Mouse (Mus musculus): Measurements from ENCODE around the gene Gm21976. TPM values are rescaled to one million over a fixed set of nuclear protein-coding genes. Genes with fewer than 3 reads are reported as not detected.

The Gm21976 gene
- polyA plus RNA-seq, 1 experiment from 2014 or later, result not detected

- H3K9ac ChIP-seq, result no peak overlapping the region
- no peak overlapping the region for H3K4me3 ChIP-seq
- no peaks in the 10 kb centered on the region for H3K36me3 ChIP-seq
- H3K4me1 ChIP-seq, result no peaks in the 10 kb centered on the region
- H3K9me3 ChIP-seq, result no peaks in the 10 kb centered on the region
- no peak overlapping the region for H3K4me2 ChIP-seq
- 48% methylated on average over 2 of the region's 2 CpGs for WGBS
- no peak for ATAC-seq (ENCODE audit: borderline replicate concordance, extremely low read depth, low FRiP score, low TSS enrichment)
- H3K27me3 ChIP-seq, result no peaks in the 10 kb centered on the region
- H3K27ac ChIP-seq, result no peak overlapping the region
These were observed 52.4 kb downstream of the Gm21976 start for GRCm38 (mm10) chr13:98332106-98332505.

GRCm38 (mm10) chr13:98336205-98336604, 56.5 kb downstream of the Gm21976 start:
- Histone ChIP-seq H3K4me1 (no peaks in the 10 kb centered on the region), H3K4me3 (no peak overlapping the region), H3K4me2 (no peak overlapping the region), H3K27ac (no peak overlapping the region), H3K36me3 (no peaks in the 10 kb centered on the region), H3K9ac (no peak overlapping the region), H3K27me3 (no peaks in the 10 kb centered on the region), H3K9me3 (no peaks in the 10 kb centered on the region)
- no peak for ATAC-seq (ENCODE audit: borderline replicate concordance, extremely low read depth, low FRiP score, low TSS enrichment)
- WGBS, result 89% methylated on average over 1 of the region's 1 CpGs

GRCm38 (mm10) chr13:98340506-98340905, 60.8 kb downstream of the Gm21976 start:
- Histone ChIP-seq H3K9ac (no peak overlapping the region), H3K27me3 (no peaks in the 10 kb centered on the region), H3K36me3 (no peaks in the 10 kb centered on the region), H3K4me1 (no peaks in the 10 kb centered on the region), H3K4me2 (no peak overlapping the region), H3K27ac (no peak overlapping the region), H3K4me3 (no peak overlapping the region), H3K9me3 (no peaks in the 10 kb centered on the region)
- 63% methylated on average over 5 of the region's 5 CpGs for WGBS
- no peak for ATAC-seq (ENCODE audit: borderline replicate concordance, extremely low read depth, low FRiP score, low TSS enrichment)

DNA sequence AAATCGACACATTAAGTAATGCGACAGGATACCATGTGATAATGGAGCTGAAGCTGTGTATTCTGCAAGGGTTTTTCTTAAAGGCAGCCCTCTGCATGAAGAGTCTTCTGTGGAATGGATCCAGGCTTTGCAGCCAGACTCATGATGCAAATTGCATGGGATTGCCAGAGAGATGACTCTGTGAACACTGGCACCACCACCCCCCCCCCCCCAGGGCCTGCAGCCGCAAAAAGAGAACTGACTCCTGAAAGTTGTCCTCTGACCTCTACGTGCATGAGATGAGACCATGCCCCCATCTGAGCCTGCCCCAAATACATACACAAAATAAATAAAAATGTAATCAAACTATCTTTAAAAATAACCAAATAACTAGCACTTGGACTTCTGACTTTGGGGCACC, 69.8 kb downstream of the Gm21976 start:
- Histone ChIP-seq H3K9me3 (no peaks in the 10 kb centered on the region), H3K4me2 (no peak overlapping the region), H3K36me3 (no peaks in the 10 kb centered on the region), H3K4me1 (peaks cover 8% of the 10 kb centered on the region), H3K27me3 (peaks cover 62% of the 10 kb centered on the region), H3K9ac (no peak overlapping the region), H3K4me3 (no peak overlapping the region), H3K27ac (no peak overlapping the region)
- WGBS, result 66% methylated on average over 4 of the region's 4 CpGs
- no peak for ATAC-seq (ENCODE audit: borderline replicate concordance, extremely low read depth, low FRiP score, low TSS enrichment)

GRCm38 (mm10) chr13:98351527-98351926, 71.8 kb downstream of the Gm21976 start:
- Histone ChIP-seq H3K27me3 (peaks cover 79% of the 10 kb centered on the region), H3K4me1 (peaks cover 23% of the 10 kb centered on the region), H3K27ac (no peak overlapping the region), H3K9ac (no peak overlapping the region), H3K4me2 (no peak overlapping the region), H3K36me3 (no peaks in the 10 kb centered on the region), H3K9me3 (no peaks in the 10 kb centered on the region), H3K4me3 (no peak overlapping the region)
- WGBS, result 14% methylated on average over 8 of the region's 8 CpGs
- ATAC-seq (ENCODE audit: borderline replicate concordance, extremely low read depth, low FRiP score, low TSS enrichment), result no peak

DNA sequence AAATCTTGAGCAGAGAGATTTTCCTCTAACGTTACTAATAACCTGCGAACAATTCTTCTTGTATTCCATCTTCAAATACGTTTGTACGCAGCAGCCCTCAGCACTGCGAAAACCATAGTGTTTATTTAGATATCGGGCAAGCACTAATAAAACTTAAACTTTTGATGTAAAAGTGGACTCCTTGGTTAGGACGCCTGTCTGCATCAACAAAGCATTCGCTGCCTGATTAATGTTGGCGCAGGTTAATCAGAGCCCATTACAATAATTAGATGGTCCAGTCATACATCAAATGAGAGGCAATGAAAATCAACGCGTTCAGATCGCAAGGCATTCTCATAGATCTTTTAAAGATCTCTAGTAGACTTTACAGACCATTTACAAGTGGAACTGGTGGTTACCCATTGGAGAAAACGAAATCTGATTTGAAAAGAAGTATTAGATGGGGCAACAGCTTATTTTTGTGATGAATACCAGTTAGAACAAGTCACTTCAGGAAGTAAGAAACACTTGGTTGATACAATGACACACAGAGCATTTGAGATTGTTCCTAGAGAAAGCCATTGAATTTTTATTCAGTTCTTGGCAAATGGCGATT, 72.8 kb downstream of the Gm21976 start:
- H3K27me3 ChIP-seq, result peaks cover 88% of the 10 kb centered on the region
- H3K4me2 ChIP-seq, result no peak overlapping the region
- no peak overlapping the region for H3K9ac ChIP-seq
- no peaks in the 10 kb centered on the region for H3K9me3 ChIP-seq
- peaks cover 23% of the 10 kb centered on the region for H3K4me1 ChIP-seq
- no peak overlapping the region for H3K4me3 ChIP-seq
- 10% methylated on average over 14 of the region's 14 CpGs for WGBS
- no peaks in the 10 kb centered on the region for H3K36me3 ChIP-seq
- H3K27ac ChIP-seq, result no peak overlapping the region
- ATAC-seq (ENCODE audit: borderline replicate concordance, extremely low read depth, low FRiP score, low TSS enrichment), result no peak

DNA sequence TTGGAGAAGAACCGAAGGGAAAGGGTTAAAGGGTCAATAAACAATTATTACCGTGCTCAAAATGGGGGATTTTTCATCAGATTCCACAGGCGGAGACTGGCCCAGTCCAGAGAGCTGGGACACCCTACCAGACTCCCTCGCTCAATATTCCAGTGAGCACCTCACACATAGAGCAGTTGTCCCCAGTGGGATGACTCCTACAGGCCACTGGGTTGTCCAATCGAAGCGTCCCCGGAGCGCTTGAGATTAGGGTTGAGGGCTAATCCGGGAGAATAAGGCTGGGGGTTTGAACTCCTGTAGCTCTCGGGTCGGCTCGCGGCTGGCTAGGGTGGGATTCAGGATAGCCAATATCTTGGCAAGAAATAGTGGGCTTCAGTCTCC, 74.0 kb downstream of the Gm21976 start:
- H3K27ac ChIP-seq, result no peak overlapping the region
- peak overlapping the region; percentile 88 for H3K4me2 ChIP-seq
- WGBS, result under 1% methylated on average over 13 of the region's 13 CpGs
- peak overlapping the region; percentile 42 for H3K4me3 ChIP-seq
- no peaks in the 10 kb centered on the region for H3K9me3 ChIP-seq
- peaks cover 93% of the 10 kb centered on the region for H3K27me3 ChIP-seq
- peak; percentile 2; the same call in 1 of the 2 replicates for ATAC-seq (ENCODE audit: borderline replicate concordance, extremely low read depth, low FRiP score, low TSS enrichment)
- no peaks in the 10 kb centered on the region for H3K36me3 ChIP-seq
- peaks cover 23% of the 10 kb centered on the region for H3K4me1 ChIP-seq
- no peak overlapping the region for H3K9ac ChIP-seq

- ATAC-seq (ENCODE audit: borderline replicate concordance, extremely low read depth, low FRiP score, low TSS enrichment), result peak; percentile 90
- Histone ChIP-seq H3K4me2 (peak within 1 kb of the TSS; percentile 88), H3K9me3 (no peaks in the 10 kb centered on the region), H3K27ac (no peak within 1 kb of the TSS), H3K4me1 (peaks cover 23% of the 10 kb centered on the region), H3K27me3 (peaks cover 93% of the 10 kb centered on the region), H3K36me3 (no peaks in the 10 kb centered on the region), H3K9ac (0 out of 2 replicates have a peak within 1 kb of the TSS, but pooled peaks have one; percentile 10), H3K4me3 (peak within 1 kb of the TSS; percentile 42)
- 0% methylated on average over 72 of the region's 76 CpGs for WGBS
These were observed 74.6 kb downstream of the Gm21976 start, which contains the start of gene Foxd1 for GRCm38 (mm10) chr13:98354090-98354801. Gene Foxd1 (plus strand): TSS chr13:98354242.

DNA sequence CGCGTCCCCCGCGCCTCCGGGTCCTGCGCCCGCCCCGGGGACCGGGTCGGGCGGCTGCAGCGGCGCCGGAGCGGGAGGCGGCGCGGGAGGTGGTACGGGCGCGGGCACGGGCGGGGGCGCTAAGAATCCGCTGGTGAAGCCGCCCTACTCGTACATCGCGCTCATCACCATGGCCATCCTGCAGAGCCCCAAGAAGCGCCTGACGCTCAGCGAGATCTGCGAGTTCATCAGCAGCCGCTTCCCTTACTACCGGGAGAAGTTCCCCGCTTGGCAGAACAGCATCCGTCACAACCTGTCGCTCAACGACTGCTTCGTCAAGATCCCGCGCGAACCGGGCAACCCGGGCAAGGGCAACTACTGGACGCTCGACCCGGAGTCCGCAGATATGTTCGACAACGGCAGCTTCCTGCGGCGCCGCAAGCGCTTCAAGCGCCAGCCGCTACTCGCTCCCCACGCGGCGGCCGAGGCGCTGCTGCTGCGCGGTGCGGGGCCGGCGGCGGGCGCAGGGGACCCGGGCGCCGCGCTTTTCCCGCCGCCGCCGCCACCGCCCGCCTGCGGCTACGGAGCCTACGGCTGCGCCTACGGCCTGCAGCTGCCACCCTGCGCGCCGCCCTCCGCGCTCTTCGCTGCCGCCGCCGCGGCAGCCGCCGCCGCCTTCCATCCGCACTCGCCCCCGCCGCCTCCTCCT, 75.3 kb downstream of the Gm21976 start:
- Histone ChIP-seq H3K4me3 (peak overlapping the region; percentile 42), H3K27ac (no peak overlapping the region), H3K36me3 (no peaks in the 10 kb centered on the region), H3K27me3 (peaks cover 94% of the 10 kb centered on the region), H3K4me2 (peak overlapping the region; percentile 88), H3K4me1 (peaks cover 23% of the 10 kb centered on the region), H3K9ac (no peak overlapping the region), H3K9me3 (no peaks in the 10 kb centered on the region)
- ATAC-seq (ENCODE audit: borderline replicate concordance, extremely low read depth, low FRiP score, low TSS enrichment), result peak; percentile 53; the same call in 1 of the 2 replicates
- WGBS, result under 1% methylated on average over 82 of the region's 102 CpGs

- peak; percentile 32; the same call in 1 of the 2 replicates for ATAC-seq (ENCODE audit: borderline replicate concordance, extremely low read depth, low FRiP score, low TSS enrichment)
These were observed 75.9 kb downstream of the Gm21976 start for GRCm38 (mm10) chr13:98355559-98356111.

GRCm38 (mm10) chr13:98356176-98356972, 76.7 kb downstream of the Gm21976 start:
- Histone ChIP-seq H3K27me3 (peaks cover 94% of the 10 kb centered on the region), H3K9me3 (no peaks in the 10 kb centered on the region), H3K4me3 (no peak overlapping the region), H3K36me3 (no peaks in the 10 kb centered on the region), H3K4me1 (peaks cover 23% of the 10 kb centered on the region), H3K4me2 (no peak overlapping the region; the same call in 1 of the 2 replicates), H3K27ac (no peak overlapping the region), H3K9ac (no peak overlapping the region)
- WGBS, result 10% methylated on average over 9 of the region's 9 CpGs
- ATAC-seq (ENCODE audit: borderline replicate concordance, extremely low read depth, low FRiP score, low TSS enrichment), result no peak

More at GRCm38 (mm10) chr13:98355559-98356111, 75.9 kb downstream of the Gm21976 start:
- Histone ChIP-seq H3K9me3 (no peaks in the 10 kb centered on the region), H3K4me1 (peaks cover 23% of the 10 kb centered on the region), H3K9ac (no peak overlapping the region), H3K36me3 (no peaks in the 10 kb centered on the region), H3K4me2 (peak overlapping the region; percentile 88), H3K27ac (no peak overlapping the region), H3K27me3 (peaks cover 94% of the 10 kb centered on the region), H3K4me3 (peak overlapping the region; percentile 42)
- under 1% methylated on average over 67 of the region's 81 CpGs for whole genome bisulfite sequencing
